Mouse (Mus musculus) spleen, adult 2 months (tissue): ENCODE results near the gene Orai1.

Experiments used
- CTCF ChIP-seq: fragments of 200-500 bp; IDR thresholded peaks from 2 replicates; pipeline ENCODE4 v1.5.1; 2011; ENCODE audit warnings: mild to moderate bottlenecking, inconsistent platforms; ENCODE audit not compliant: insufficient read depth, insufficient read length, insufficient replicate concordance; ENCODE audit errors: extremely low read depth
- POLR2A ChIP-seq: fragments of 200-500 bp; IDR thresholded peaks from 2 replicates; pipeline ENCODE4 v1.6.1; 2011; ENCODE audit warnings: low read depth, low read length, inconsistent platforms

DNA sequence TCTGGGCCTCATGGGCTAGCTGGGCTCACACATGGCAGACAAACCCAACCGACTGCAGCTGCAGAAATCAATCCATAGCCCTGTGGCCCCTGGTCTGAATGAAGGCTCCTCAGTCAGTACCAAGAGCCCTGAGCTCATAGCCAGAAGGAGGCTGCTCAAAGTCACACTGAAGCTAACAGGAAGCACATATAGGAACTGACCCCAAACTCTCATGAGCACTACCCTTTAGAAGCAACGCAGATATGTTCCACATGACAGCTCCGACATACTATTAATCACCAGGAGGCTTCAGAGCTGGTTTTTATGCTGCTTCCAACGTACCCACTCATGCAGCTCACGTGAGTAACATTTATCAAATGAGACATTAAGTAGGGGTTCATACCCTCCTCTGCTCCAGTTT, 44.8 kb upstream of the Orai1 start:
- TF ChIP-seq CTCF (no peak), POLR2A (no peak)
